Mouse (Mus musculus): ENCODE data around the gene Mapk12. TPM values are rescaled to one million over a fixed set of nuclear protein-coding genes. Genes with fewer than 3 reads are reported as not detected.

Mapk12 gene
- polyA plus RNA-seq (2017; shearing (Covaris generic)), result 5.4 TPM

GRCm38 (mm10) chr15:89140659-89141252 lies at the start of gene Mapk12:
Gene Mapk12, minus strand, starts transcription at chr15:89140703.

GRCm38 (mm10) chr15:89180571-89181229 lies 40.2 kb upstream of the Mapk12 start, which contains the start of gene Plxnb2:
Gene Plxnb2, minus strand, starts transcription at chr15:89180788.

DNA sequence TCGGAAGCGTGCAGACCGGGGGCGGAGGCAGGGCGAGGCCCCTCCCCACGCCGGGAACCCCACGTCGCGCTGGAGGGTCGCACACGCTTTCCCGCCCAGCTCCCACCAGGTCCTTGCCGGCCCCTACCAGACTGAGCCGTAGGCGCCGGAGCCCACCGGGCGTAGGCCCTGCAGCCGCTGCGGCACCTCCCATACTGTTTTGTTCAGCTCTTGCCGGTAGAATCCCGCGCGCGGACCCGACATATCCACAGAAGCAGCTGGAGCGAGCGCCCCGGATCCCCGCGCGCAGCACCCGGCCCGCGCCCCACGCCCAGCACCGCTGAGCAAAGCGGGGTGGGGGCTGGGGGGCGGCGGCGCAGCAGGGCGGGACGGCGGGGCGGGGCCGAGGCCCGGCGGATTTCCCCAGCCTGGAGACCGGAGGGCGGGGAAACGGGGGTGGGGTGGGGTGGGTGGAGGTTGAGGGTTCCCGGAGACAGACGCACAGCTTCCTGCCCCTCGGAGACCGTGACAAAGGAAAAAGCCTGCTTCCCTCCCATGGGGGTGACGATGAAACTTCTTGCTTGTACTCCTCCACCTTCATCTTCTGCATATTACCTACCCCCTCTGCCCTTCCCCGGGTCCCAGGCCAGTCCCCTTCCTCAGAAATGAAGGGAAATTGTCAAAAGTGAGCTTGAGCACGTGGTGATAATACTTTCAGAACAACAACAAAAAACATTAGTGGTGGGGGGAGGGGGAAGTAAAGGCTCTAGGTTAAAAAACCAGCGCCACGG lies 9.0 kb upstream of the Mapk12 start, which contains the start of gene Mapk11:
Mapk11 (minus strand) TSS at position 358 of the 770 bp plus-strand sequence.

GRCm38 (mm10) chr15:89128382-89129350 lies 11.8 kb downstream of the Mapk12 start, which contains the start of gene Hdac10:
Gene Hdac10, minus strand, starts transcription at chr15:89128700.

DNA sequence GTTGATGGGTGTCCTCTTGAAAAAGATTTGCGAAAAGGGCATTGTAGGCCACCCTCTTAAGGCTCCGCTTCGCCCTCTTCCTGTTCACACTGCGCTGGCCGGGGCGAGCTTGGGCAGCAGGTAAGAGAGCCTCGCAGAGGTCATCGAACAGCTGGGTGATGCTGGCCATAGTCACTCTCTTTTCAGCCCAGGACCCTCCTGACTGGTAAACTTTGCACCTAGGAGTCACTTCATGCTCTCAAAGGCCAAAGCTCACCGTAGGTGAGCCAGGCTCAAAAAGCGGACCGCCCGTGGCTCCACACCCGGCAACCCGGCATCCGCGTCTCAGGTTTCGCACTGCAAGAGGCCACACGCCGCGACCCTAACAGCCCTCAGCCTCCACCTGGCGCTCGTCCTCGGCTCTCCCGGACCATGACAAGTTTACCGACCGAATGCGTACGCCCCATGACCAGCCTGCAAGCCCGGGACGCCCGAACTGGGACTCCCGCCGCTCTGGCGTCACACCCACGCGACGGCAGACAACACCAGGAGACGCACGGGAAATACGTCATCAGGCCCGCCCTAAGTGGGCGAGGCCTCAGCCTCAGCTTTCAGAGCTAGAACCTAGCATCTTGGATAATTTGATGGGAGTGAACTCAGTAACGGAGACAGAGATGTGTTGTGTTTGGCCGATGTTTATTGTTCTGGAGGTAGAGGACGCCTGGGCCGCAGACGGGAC lies 17.7 kb downstream of the Mapk12 start, which contains the start of gene Tubgcp6:
Tubgcp6 (minus strand) TSS at position 464 of the 718 bp plus-strand sequence.

DNA sequence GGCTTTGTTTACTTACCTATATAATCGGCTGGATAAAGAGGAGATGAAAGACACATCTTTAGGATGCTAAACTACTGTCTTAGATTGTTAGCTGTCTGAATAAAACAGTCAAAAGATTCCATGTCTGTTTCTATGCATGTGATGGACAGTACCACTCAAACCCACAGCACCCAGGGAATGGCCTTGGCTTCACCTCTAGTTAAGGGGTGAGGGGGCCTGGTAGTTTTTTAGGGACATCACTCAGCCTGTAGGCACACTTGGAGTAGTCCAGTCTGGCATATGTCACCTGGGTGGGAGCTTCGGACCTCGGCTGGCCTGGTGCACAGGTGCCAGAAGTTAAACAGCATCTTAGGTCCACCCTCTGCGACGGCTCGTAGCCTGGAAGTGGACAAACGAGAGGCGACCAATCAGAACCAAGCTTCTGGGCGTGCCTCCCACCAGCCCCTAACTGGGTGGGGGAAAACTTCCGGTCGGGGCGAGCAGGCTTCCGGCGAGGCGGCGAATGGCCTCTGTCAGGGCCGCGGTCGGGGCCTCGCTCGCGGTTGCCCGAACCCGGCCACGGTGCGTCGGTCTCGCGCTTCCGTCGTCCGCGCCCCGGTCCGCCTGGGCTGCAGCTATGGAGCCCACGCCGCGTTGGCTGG lies 51.8 kb downstream of the Mapk12 start, which contains the start of gene Selenoo:
Selenoo (plus strand) TSS at position 478 of the 641 bp plus-strand sequence.

Other genes with a start within 250 kb of the Mapk12 start
- gene Ttll8, start 186.3 kb downstream of the Mapk12 start, polyA plus RNA-seq (2017; shearing (Covaris generic)), result not detected
- gene Mlc1, start 161.7 kb downstream of the Mapk12 start, polyA plus RNA-seq (2017; shearing (Covaris generic)), result not detected
- gene Mov10l1, start 157.8 kb downstream of the Mapk12 start, polyA plus RNA-seq (2017; shearing (Covaris generic)), result not detected
- gene Panx2, start 81.0 kb downstream of the Mapk12 start, polyA plus RNA-seq (2017; shearing (Covaris generic)), result not detected
- gene Trabd, start 65.6 kb downstream of the Mapk12 start, polyA plus RNA-seq (2017; shearing (Covaris generic)), result 48.7 TPM
- gene Selenoo, start 51.6 kb downstream of the Mapk12 start, polyA plus RNA-seq (2017; shearing (Covaris generic)), result 4.5 TPM
- 34.3 TPM for gene Tubgcp6, start 17.6 kb downstream of the Mapk12 start, polyA plus RNA-seq (2017; shearing (Covaris generic))
- gene Hdac10, start 12.0 kb downstream of the Mapk12 start, polyA plus RNA-seq (2017; shearing (Covaris generic)), result 65.7 TPM
- gene Mapk11, start 8.9 kb upstream of the Mapk12 start, polyA plus RNA-seq (2017; shearing (Covaris generic)), result 46.0 TPM
- gene Plxnb2, start 40.1 kb upstream of the Mapk12 start, polyA plus RNA-seq (2017; shearing (Covaris generic)), result 4.4 TPM
- 30.5 TPM for gene Dennd6b, start 55.8 kb upstream of the Mapk12 start, polyA plus RNA-seq (2017; shearing (Covaris generic))
- 5.8 TPM for gene Ppp6r2, start 70.8 kb upstream of the Mapk12 start, polyA plus RNA-seq (2017; shearing (Covaris generic))
- gene Sbf1, start 174.6 kb upstream of the Mapk12 start, polyA plus RNA-seq (2017; shearing (Covaris generic)), result 66.9 TPM
- not detected for gene Adm2, start 182.0 kb upstream of the Mapk12 start, polyA plus RNA-seq (2017; shearing (Covaris generic))
- gene Miox, start 193.7 kb upstream of the Mapk12 start, polyA plus RNA-seq (2017; shearing (Covaris generic)), result not detected
- gene Lmf2, start 215.0 kb upstream of the Mapk12 start, polyA plus RNA-seq (2017; shearing (Covaris generic)), result 75.3 TPM
- gene Ncaph2, start 215.0 kb upstream of the Mapk12 start, polyA plus RNA-seq (2017; shearing (Covaris generic)), result 203 TPM
- 6.0 TPM for gene Sco2, start 233.1 kb upstream of the Mapk12 start, polyA plus RNA-seq (2017; shearing (Covaris generic))
- gene Tymp, start 236.3 kb upstream of the Mapk12 start, polyA plus RNA-seq (2017; shearing (Covaris generic)), result 0.57 TPM
- 0.92 TPM for gene Odf3b, start 238.6 kb upstream of the Mapk12 start, polyA plus RNA-seq (2017; shearing (Covaris generic))
- 0.25 TPM for gene Klhdc7b, start 244.2 kb upstream of the Mapk12 start, polyA plus RNA-seq (2017; shearing (Covaris generic))

All from CD4-positive, CD25-positive, alpha-beta regulatory T cell, adult 9 weeks (primary cell).